Mouse (Mus musculus) kidney, postnatal 0 days (tissue): ENCODE data around the gene Lurap1. TPM values are rescaled to one million over a fixed set of nuclear protein-coding genes. Genes with fewer than 3 reads are reported as not detected.

Source experiments
- ATAC-seq: fragments of 200-750 bp; cut with Nextera tagmentation; replicated peaks from 2 replicates; pipeline ENCODE4 v1.8.0; 2017; ENCODE audit warnings: low read depth, moderate number of reproducible peaks, moderate TSS enrichment, moderate library complexity; ENCODE audit not compliant: low FRiP score
- DNase-seq: peaks from one replicate; pipeline ENCODE4 v3.0.0-alpha.2; 2016; ENCODE audit warnings: low spot score
- H3K27ac ChIP-seq: fragments of 300-500 bp; sonication (generic); 2 replicates; pipeline ENCODE4 v1.5.1; 2014; ENCODE audit warnings: mild to moderate bottlenecking
- H3K27me3 ChIP-seq: fragments of 300-500 bp; sonication (generic); 2 replicates; pipeline ENCODE4 v1.6.1; 2014; ENCODE audit warnings: low read length, mixed read lengths; ENCODE audit not compliant: insufficient read depth
- H3K36me3 ChIP-seq: fragments of 300-500 bp; sonication (generic); 2 replicates; pipeline ENCODE4 v1.6.1; 2014; ENCODE audit warnings: low read length, mixed read lengths; ENCODE audit not compliant: insufficient read depth
- H3K4me1 ChIP-seq: fragments of 300-500 bp; sonication (generic); replicated peaks from 2 replicates; pipeline ENCODE4 v1.6.1; 2014; ENCODE audit warnings: antibody characterized with exemption, low read length, mixed read lengths; ENCODE audit not compliant: insufficient read depth
- H3K4me2 ChIP-seq: fragments of 300-500 bp; sonication (generic); 2 replicates; pipeline ENCODE4 v1.6.1; 2014; ENCODE audit warnings: mild to moderate bottlenecking, low read length, moderate library complexity, mixed read lengths
- H3K4me3 ChIP-seq: fragments of 300-500 bp; sonication (generic); replicated peaks from 2 replicates; pipeline ENCODE4 v1.5.1; 2014; ENCODE audit warnings: low read depth, low read length
- H3K9ac ChIP-seq: fragments of 300-500 bp; sonication (generic); 2 replicates; pipeline ENCODE4 v1.6.1; 2014; ENCODE audit warnings: low read depth, low read length
- H3K9me3 ChIP-seq: fragments of 300-500 bp; sonication (generic); replicated peaks from 2 replicates; pipeline ENCODE4 v1.6.1; 2016; ENCODE audit warnings: low read length, inconsistent platforms, mixed read lengths
- CTCF ChIP-seq: IDR thresholded peaks from 2 replicates; pipeline ENCODE4 v1.5.1; 2016; ENCODE audit warnings: antibody characterized with exemption, low read depth, mild to moderate bottlenecking, moderate library complexity
- WGBS: fragments of 180-500 bp; shearing (Covaris S2); extraction: QIAGEN DNeasy Blood & Tissue Kit; methylation state at CpG from one replicate; pipeline ENCODE4 v1.1.7; 2014; 5-methylcytosine and 5-hydroxymethylcytosine counted together
- polyA plus RNA-seq: library from polyadenylated mRNA; unstranded; fragments of >200 nt; fragmentation: Nextera tagmentation; extraction: Ambion mirVana; gene quantifications from 2 replicates; pipeline ENCODE4 v1.2.1, GENCODE M21; 2015

Gene Lurap1
- polyA plus RNA-seq, 1 experiment from 2014 or later = 4.9 TPM

DNA sequence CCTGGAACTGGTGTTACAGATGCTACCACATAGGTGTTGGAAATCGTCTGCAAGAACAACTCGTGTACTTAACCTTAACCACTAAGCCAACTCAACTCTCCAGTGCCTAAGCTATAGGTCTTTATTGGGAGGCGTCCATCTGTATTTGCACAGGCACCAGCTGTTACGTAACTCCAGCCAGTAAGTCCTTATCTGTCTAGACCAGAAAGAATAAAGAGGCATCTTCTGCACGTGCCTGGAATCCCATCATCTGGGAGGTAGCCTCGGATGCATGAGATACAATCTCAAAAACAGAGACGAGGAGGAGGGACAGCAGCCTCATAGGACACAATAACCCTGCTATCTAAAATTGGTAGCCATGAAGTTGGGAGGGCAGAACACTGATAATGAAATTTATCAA lies 50.2 kb downstream of the Lurap1 start:
- peaks cover 46% of the 10 kb centered on the region for H3K36me3 ChIP-seq
- ATAC-seq = no peak

DNA sequence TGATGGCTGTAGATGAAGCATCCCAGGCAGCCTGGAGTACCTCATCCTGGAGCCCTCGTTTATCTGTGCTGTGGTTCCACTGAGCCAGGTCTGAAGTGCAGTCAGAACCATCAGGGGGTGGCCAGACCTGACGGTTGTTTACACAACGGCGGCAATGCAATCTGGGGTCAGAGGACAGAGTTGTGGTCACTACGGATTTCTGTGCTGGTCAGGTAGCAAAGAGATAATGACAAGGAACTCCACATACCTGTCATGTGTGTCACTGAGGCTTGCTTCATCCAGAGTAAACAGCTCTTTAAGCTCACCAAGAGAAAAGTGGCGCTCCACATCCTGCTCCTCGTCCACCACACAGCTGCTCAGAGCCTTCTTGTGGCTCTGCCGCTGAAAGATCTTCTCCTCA lies 53.9 kb downstream of the Lurap1 start:
- no peak for TF ChIP-seq CTCF
- ATAC-seq (no peak), DNase-seq (no peak)
- no peak overlapping the region for H3K9ac ChIP-seq
- WGBS = 85% methylated on average over 8 of the region's 8 CpGs
- H3K4me1 ChIP-seq = no peaks in the 10 kb centered on the region
- H3K27me3 ChIP-seq = no peaks in the 10 kb centered on the region
- no peak overlapping the region for H3K4me2 ChIP-seq
- H3K36me3 ChIP-seq = peaks cover 74% of the 10 kb centered on the region
- H3K9me3 ChIP-seq = no peaks in the 10 kb centered on the region
- H3K27ac ChIP-seq = no peak overlapping the region
- no peak overlapping the region for H3K4me3 ChIP-seq

More for the DNA sequence above, 50.2 kb downstream of the Lurap1 start:
- no peaks in the 10 kb centered on the region for H3K4me1 ChIP-seq
- H3K9me3 ChIP-seq = no peaks in the 10 kb centered on the region
- no peak overlapping the region for H3K4me2 ChIP-seq
- no peak overlapping the region for H3K27ac ChIP-seq
- WGBS = 87% methylated on average over 7 of the region's 7 CpGs
- H3K4me3 ChIP-seq = no peak overlapping the region
- DNase-seq = no peak
- no peaks in the 10 kb centered on the region for H3K27me3 ChIP-seq
- no peak overlapping the region for H3K9ac ChIP-seq
- TF ChIP-seq CTCF = no peak

DNA sequence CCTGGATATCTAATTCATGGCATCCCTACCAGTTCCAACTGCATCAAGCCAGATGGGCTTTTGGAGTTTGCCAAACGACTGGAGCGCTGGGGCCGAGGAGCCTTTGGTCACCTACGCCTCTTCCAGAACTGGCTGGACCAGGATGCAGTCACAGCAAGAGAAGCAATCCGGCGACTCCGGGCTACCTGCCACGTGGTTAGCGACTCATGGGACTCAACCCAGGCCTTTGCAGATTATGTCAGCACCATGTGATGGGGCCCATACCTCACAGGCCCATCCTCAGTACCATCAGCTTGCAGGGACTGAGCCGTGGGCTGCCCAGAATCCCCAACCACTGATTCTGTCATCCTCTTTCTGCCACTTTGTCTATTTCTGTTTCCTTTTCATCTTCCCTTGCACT lies 54.8 kb downstream of the Lurap1 start:
- H3K27me3 ChIP-seq = no peaks in the 10 kb centered on the region
- 91% methylated on average over 10 of the region's 10 CpGs for WGBS
- H3K36me3 ChIP-seq = peaks cover 70% of the 10 kb centered on the region
- DNase-seq (no peak), ATAC-seq (no peak)
- H3K4me2 ChIP-seq = no peak overlapping the region
- H3K9ac ChIP-seq = no peak overlapping the region
- TF ChIP-seq CTCF = no peak
- H3K4me3 ChIP-seq = no peak overlapping the region
- no peak overlapping the region for H3K27ac ChIP-seq
- H3K4me1 ChIP-seq = no peaks in the 10 kb centered on the region
- no peaks in the 10 kb centered on the region for H3K9me3 ChIP-seq

DNA sequence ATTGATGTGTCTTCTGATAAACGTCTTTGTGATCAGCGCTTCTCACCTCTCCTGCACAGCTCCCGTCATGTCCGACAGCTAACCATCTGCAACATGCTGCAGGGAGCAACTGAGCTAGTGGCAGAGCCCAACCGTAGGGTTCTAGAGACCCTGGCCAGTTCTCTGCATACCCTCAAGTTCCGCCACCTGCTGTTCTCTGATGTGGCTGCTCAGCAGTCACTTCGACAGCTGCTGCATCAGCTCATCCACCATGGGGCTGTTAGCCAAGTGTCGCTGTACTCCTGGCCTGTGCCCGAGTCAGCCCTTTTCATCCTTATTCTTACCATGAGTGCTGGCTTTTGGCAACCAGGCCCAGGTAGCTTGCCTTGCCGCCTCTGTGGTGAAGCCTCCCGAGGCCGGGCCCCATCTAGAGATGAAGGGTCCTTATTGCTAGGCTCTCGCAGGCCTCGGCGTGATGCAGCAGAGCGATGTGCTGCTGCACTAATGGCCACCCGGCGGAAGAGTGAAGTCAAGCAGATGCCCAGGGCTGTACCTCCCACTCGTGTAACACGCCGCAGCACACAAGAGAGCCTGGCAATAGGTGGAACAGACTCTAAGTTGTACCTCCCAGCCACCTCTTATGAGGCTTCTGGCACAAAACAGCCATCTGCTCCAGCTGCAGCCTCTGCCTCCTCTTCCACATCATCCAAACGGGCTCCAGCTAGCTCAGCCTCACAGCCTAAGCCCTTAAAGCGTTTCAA lies 62.5 kb downstream of the Lurap1 start:
- H3K4me2 ChIP-seq = no peak overlapping the region
- H3K9ac ChIP-seq = no peak overlapping the region
- no peaks in the 10 kb centered on the region for H3K27me3 ChIP-seq
- no peaks in the 10 kb centered on the region for H3K4me1 ChIP-seq
- no peak overlapping the region for H3K4me3 ChIP-seq
- 90% methylated on average over 23 of the region's 23 CpGs for WGBS
- no peaks in the 10 kb centered on the region for H3K9me3 ChIP-seq
- no peak for DNase-seq
- H3K27ac ChIP-seq = no peak overlapping the region
- no peak for ATAC-seq
- TF ChIP-seq CTCF = no peak
- H3K36me3 ChIP-seq = peaks cover 34% of the 10 kb centered on the region

Other genes with a start within 250 kb of the Lurap1 start
- not detected in 2 replicates for gene Dmbx1, start 211.4 kb downstream of the Lurap1 start, polyA plus RNA-seq
- gene Faah, start 133.4 kb downstream of the Lurap1 start, polyA plus RNA-seq = 13.8 and 16.9 TPM in 2 replicates
- 18.7 and 22.2 TPM in 2 replicates for gene Nsun4, start 97.5 kb downstream of the Lurap1 start, polyA plus RNA-seq
- gene Uqcrh, start 76.3 kb downstream of the Lurap1 start, polyA plus RNA-seq = 825 and 954 TPM in 2 replicates
- gene Lrrc41, start 76.1 kb downstream of the Lurap1 start, polyA plus RNA-seq = 62.6 and 65.1 TPM in 2 replicates
- gene Rad54l, start 27.6 kb downstream of the Lurap1 start, polyA plus RNA-seq = 10.4 and 13.5 TPM in 2 replicates
- gene Pomgnt1, start 27.5 kb downstream of the Lurap1 start, polyA plus RNA-seq = 52.2 and 55.9 TPM in 2 replicates
- gene Tspan1, start 16.3 kb upstream of the Lurap1 start, polyA plus RNA-seq = 16.5 and 20.0 TPM in 2 replicates
- gene 1700042G07Rik, start 22.0 kb upstream of the Lurap1 start, polyA plus RNA-seq = not detected in 2 replicates
- gene Gm49337, start 22.0 kb upstream of the Lurap1 start, polyA plus RNA-seq = not detected in 2 replicates
- 13.9 and 18.6 TPM in 2 replicates for gene Pik3r3, start 70.3 kb upstream of the Lurap1 start, polyA plus RNA-seq